Mouse (Mus musculus) lung, postnatal 0 days (tissue): ENCODE results near the gene Kif3a. TPM values are rescaled to one million over a fixed set of nuclear protein-coding genes. Genes with fewer than 3 reads are reported as not detected.
"Not testable (repeated sequence)": the region's sequence is repeated elsewhere in the genome, so short reads cannot be mapped to it uniquely, and the experiment has no call there.

Experiments
- ATAC-seq: fragments of 200-750 bp; cut with Nextera tagmentation; 2 replicates; pipeline ENCODE4 v1.8.0; 2017; ENCODE audit warnings: moderate library complexity
- DNase-seq: peaks from one replicate; pipeline ENCODE4 v3.0.0-alpha.2; 2016; ENCODE audit warnings: low spot score
- H3K27ac ChIP-seq: fragments of 300-500 bp; sonication (generic); 2 replicates; pipeline ENCODE4 v1.5.1; 2014; ENCODE audit warnings: antibody characterized with exemption, mild to moderate bottlenecking, low read length, mixed read lengths
- H3K27me3 ChIP-seq: fragments of 300-500 bp; sonication (generic); replicated peaks from 2 replicates; pipeline ENCODE4 v1.6.1; 2014; ENCODE audit warnings: low read length, mixed read lengths; ENCODE audit not compliant: insufficient read depth
- H3K36me3 ChIP-seq: fragments of 300-500 bp; sonication (generic); 2 replicates; pipeline ENCODE4 v1.6.1; 2014; ENCODE audit warnings: low read length, mixed read lengths; ENCODE audit not compliant: insufficient read depth
- H3K4me1 ChIP-seq: fragments of 300-500 bp; sonication (generic); 2 replicates; pipeline ENCODE4 v1.6.1; 2014; ENCODE audit warnings: antibody characterized with exemption, low read depth, low read length, mixed read lengths; ENCODE audit not compliant: insufficient read depth
- H3K4me2 ChIP-seq: fragments of 300-500 bp; sonication (generic); replicated peaks from 2 replicates; pipeline ENCODE4 v1.6.1; 2014; ENCODE audit warnings: low read depth, mild to moderate bottlenecking, low read length, moderate library complexity, mixed read lengths
- H3K4me3 ChIP-seq: fragments of 300-500 bp; sonication (generic); 2 replicates; pipeline ENCODE4 v1.5.1; 2014; ENCODE audit warnings: low read depth, low read length
- H3K9ac ChIP-seq: fragments of 300-500 bp; sonication (generic); replicated peaks from 2 replicates; pipeline ENCODE4 v1.6.1; 2014; ENCODE audit warnings: low read depth, mild to moderate bottlenecking
- H3K9me3 ChIP-seq: fragments of 300-500 bp; sonication (generic); 2 replicates; pipeline ENCODE4 v1.6.1; 2016; ENCODE audit warnings: low read length, mixed read lengths
- CTCF ChIP-seq: IDR thresholded peaks from 2 replicates; pipeline ENCODE4 v1.5.1; 2016; ENCODE audit warnings: antibody characterized with exemption, mild to moderate bottlenecking
- EP300 ChIP-seq: IDR thresholded peaks from 2 replicates; pipeline ENCODE4 v1.6.1; 2016; ENCODE audit warnings: antibody characterized with exemption, mild to moderate bottlenecking, control low read depth
- WGBS: fragments of 180-500 bp; shearing (Covaris S2); extraction: QIAGEN DNeasy Blood & Tissue Kit; methylation state at CpG from one replicate; pipeline ENCODE4 v1.1.7; 2014; 5-methylcytosine and 5-hydroxymethylcytosine counted together
- polyA plus RNA-seq: library from polyadenylated mRNA; unstranded; fragments of >200 nt; fragmentation: Nextera tagmentation; extraction: Ambion mirVana; gene quantifications from 2 replicates; pipeline ENCODE4 v1.2.1, GENCODE M21; 2015

Kif3a gene
- polyA plus RNA-seq, 1 experiment from 2014 or later, result 39.9 TPM

DNA sequence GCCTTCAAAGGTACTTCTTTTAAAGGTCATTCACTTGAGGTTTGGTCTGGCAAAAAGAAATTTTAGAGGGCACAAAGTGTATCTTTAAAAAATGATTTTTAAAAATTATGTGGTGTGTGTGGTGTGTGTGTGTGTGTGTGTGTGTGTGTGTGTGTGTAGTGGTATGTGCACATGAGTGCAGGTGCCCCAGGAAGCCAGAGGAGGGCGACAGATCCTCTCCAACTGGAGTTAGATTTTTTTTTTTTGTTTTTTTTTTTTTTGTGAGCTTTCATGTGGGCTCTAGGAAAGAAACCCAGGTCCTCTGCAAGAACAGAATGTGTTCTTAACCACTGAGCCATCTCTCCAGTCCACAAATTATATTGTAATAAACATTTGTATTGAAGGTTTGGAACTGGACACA lies 16.5 kb upstream of the Kif3a start:
- Histone ChIP-seq H3K27me3 (no peaks in the 10 kb centered on the region), H3K36me3 (no peaks in the 10 kb centered on the region), H3K4me2 (no peak overlapping the region), H3K27ac (no peak overlapping the region), H3K4me3 (no peak overlapping the region), H3K9me3 (no peaks in the 10 kb centered on the region), H3K4me1 (peaks cover 4% of the 10 kb centered on the region; the same call in 1 of the 2 replicates), H3K9ac (no peak overlapping the region)
- WGBS, result 75% methylated on average over 1 of the region's 1 CpGs
- no peak for ATAC-seq
- TF ChIP-seq EP300, result no peak
- no peak for TF ChIP-seq CTCF
- no peak for DNase-seq

- DNase-seq, result peak; percentile 16
- H3K4me2 ChIP-seq, result no peak overlapping the region
- peaks cover 4% of the 10 kb centered on the region; the same call in 1 of the 2 replicates for H3K4me1 ChIP-seq
- no peak overlapping the region for H3K27ac ChIP-seq
- H3K27me3 ChIP-seq, result no peaks in the 10 kb centered on the region
- WGBS, result 62% methylated on average over 12 of the region's 12 CpGs
- H3K9me3 ChIP-seq, result no peaks in the 10 kb centered on the region
- no peak overlapping the region for H3K4me3 ChIP-seq
- H3K9ac ChIP-seq, result no peak overlapping the region
- H3K36me3 ChIP-seq, result no peaks in the 10 kb centered on the region
- no peak for TF ChIP-seq EP300
- peak; percentile 57 for TF ChIP-seq CTCF
- no peak for ATAC-seq
Measured at GRCm38 (mm10) chr11:53551754-53552153, 15.4 kb upstream of the Kif3a start.

DNA sequence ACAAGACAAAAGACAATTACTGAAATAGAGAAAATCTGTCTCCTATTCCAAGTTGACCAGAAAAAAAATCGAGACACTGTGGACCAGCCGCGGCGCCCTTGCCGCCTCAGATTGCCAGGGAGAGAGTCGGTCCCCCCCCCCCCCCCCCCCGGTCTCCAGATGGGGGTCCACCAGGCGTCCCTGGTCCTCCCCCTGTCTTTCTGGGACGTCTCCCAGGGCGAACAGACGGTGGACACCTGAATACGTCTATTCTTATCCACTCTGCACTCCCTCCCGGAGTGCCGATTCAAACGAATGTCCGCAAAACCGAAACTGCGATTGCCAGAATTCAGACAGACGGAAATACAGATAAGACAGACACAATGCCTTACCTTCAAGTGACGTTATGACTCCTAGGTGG lies 10.7 kb upstream of the Kif3a start:
- H3K9me3 ChIP-seq, H3K4me1 ChIP-seq, DNase-seq, H3K4me3 ChIP-seq, H3K9ac ChIP-seq, H3K27me3 ChIP-seq, H3K4me2 ChIP-seq, ATAC-seq, H3K27ac ChIP-seq, H3K36me3 ChIP-seq: not testable (repeated sequence)
- 95% methylated on average over 5 of the region's 20 CpGs for WGBS

DNA sequence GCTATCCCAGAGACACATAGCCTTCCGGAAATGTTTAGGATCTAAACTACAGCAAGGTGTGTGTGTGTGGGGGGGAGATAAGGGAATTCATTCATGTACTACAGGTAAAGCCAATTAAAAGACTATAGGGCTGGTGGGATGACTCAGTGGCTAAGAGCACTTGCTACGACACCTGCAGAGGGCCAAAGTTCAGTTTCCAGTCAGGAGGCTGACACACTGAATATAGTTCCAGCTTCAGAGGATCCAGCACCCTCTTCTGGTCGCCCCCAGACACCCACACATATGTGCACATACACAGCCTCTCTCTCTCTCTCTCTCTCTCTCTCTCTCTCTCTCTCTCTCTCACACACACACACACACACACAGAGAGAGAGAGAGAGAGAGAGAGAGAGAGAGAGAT lies 9.2 kb upstream of the Kif3a start:
- not testable (repeated sequence) for H3K27ac ChIP-seq, H3K36me3 ChIP-seq, H3K9me3 ChIP-seq, ATAC-seq, H3K4me3 ChIP-seq, H3K4me2 ChIP-seq, H3K27me3 ChIP-seq, H3K9ac ChIP-seq, H3K4me1 ChIP-seq, DNase-seq
- 92% methylated on average over 1 of the region's 3 CpGs for WGBS

- H3K27ac ChIP-seq, DNase-seq, H3K4me1 ChIP-seq, H3K4me2 ChIP-seq, ATAC-seq, H3K4me3 ChIP-seq, H3K9me3 ChIP-seq, H3K36me3 ChIP-seq, H3K9ac ChIP-seq, H3K27me3 ChIP-seq: not testable (repeated sequence)
- WGBS, result 52% methylated on average over 1 of the region's 3 CpGs
Measured at GRCm38 (mm10) chr11:53559980-53560379, 7.2 kb upstream of the Kif3a start.

DNA sequence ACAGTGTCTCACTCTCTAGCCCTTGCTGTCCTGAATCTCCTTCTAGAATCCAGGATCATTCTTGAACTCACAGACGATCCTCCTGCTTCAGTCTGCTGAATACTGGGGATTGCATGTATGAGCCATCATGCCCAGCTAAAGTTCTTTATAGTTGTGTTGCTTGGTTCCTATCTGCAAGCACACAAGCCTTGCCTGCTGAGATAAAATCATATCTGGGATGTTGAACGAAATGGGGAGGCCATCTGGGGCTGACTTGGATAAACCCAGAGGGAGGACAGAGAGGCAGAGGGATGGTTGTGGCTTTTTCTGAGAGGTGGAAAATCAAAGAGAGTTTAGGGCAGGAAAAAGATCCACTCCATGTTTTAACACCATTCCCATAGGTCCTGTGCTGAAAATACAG lies 5.2 kb upstream of the Kif3a start:
- Histone ChIP-seq H3K4me2 (no peak overlapping the region), H3K36me3 (no peaks in the 10 kb centered on the region), H3K4me3 (no peak overlapping the region), H3K27ac (no peak overlapping the region), H3K4me1 (no peaks in the 10 kb centered on the region; the same call in 1 of the 2 replicates), H3K9me3 (no peaks in the 10 kb centered on the region), H3K9ac (no peak overlapping the region), H3K27me3 (no peaks in the 10 kb centered on the region)
- TF ChIP-seq CTCF, result no peak
- TF ChIP-seq EP300, result no peak
- no peak for DNase-seq
- WGBS, result 70% methylated on average over 2 of the region's 2 CpGs
- ATAC-seq, result no peak

DNA sequence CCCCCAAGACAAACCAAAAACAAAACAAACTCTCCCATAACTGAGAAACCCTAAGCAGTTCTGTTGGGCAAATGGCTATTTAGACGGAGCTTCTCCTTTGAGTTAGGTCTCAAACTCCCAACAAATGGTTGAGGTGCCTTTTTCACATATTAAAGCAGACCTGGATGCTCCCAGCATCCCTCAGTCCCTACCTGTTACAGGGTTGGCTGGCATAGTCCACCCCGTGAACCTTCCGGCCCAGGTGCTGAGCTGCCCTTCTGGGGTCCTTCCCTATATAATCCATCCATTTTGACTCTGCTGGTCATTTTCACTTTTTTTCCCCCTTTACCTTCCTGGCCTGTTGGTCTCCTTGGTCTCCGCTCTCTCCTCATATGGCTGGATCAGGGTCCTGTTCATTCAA lies 533 bp upstream of the Kif3a start:
- Histone ChIP-seq H3K9ac (no peak overlapping the region), H3K27me3 (no peaks in the 10 kb centered on the region), H3K27ac (no peak overlapping the region), H3K4me1 (no peaks in the 10 kb centered on the region; the same call in 1 of the 2 replicates), H3K4me3 (peak overlapping the region; percentile 91; the same call in 1 of the 2 replicates), H3K9me3 (no peaks in the 10 kb centered on the region), H3K4me2 (peak overlapping the region; percentile 79), H3K36me3 (no peaks in the 10 kb centered on the region)
- TF ChIP-seq CTCF (no peak), EP300 (no peak)
- ATAC-seq (no peak), DNase-seq (no peak)
- WGBS, result 81% methylated on average over 4 of the region's 4 CpGs
